Mouse (Mus musculus): ENCODE measurements around the gene Otub1. TPM values are rescaled to one million over a fixed set of nuclear protein-coding genes. Genes with fewer than 3 reads are reported as not detected.

Gene Otub1
- polyA plus RNA-seq, 1 experiment from 2014 or later: 233 TPM

DNA sequence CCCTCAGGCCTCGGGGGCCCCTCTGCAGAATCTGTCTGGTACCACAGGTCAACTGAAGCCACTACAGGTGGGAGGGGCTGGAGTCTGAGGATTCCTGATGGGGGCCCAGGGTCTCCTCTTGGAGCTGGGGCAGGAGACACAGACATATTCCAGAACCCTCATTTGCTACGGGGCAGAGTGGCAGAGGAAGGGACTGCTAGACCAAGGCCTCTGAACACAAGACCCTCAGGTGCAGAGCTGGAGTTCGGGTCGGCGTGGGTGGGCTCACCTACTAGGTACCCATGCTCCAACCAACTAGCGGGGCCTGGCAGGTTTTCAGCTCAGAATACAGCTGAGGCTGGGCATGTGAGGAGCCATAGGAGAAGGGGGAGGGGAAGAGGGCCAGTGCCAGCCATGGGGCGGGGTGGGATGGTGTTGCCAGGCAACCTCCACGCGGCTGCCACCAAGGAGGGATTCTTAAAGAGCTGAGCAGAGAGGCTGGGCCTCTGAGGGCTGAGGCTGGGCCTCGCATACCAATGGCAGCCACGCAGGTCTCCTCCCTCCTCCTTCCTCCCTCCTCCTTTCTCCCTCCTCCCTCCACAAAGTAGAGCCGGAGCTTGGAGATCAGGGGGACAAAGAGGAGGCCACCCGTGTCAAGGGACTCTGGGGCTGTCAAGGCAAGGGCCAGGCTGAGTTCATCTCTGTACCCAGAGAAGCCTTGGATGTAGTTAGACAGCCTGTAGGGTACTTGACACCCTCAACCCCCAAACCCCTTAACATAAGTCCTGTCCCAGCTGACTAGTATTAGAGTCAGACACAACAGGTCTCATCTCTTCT is 33.9 kb downstream of the Otub1 start:
- peak overlapping the region; percentile 69 for H3K27ac ChIP-seq
- no peaks in the 10 kb centered on the region for H3K9me3 ChIP-seq
- H3K27me3 ChIP-seq: peaks cover 56% of the 10 kb centered on the region
- H3K4me1 ChIP-seq (replicated peaks): peaks cover 47% of the 10 kb centered on the region
- H3K36me3 ChIP-seq: no peaks in the 10 kb centered on the region
- peak; percentile 65; the same call in 1 of the 2 replicates for ATAC-seq (ENCODE audit: insufficient number of reproducible peaks, insufficient read depth, low FRiP score, low TSS enrichment, low read depth)
- no peak overlapping the region for H3K4me3 ChIP-seq (replicated peaks)
- no peak overlapping the region for H3K9ac ChIP-seq (replicated peaks)
- 11% methylated on average over 13 of the region's 13 CpGs for WGBS
- 0 out of 2 replicates have a peak overlapping the region, but pooled peaks have one; percentile 8 for H3K4me2 ChIP-seq

DNA sequence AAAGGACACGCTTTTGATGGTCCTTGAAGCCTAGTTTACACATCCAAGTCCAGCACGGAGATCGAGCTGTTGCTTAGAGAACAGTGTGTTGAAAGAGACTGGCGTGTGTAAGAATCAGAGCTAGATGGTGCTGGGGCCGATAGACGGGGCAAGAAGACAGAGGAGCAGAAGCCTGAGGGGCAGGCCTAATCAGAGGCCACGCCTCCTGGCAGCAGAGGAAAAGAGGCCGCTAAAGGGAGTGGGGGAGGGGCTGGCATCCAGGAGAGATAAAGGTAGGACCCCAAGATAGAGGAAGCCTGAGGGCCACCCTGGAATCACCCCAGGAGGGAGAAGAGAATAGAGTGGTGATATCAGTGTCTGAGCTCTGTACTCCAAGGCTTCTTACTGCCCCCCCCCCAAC is 34.7 kb downstream of the Otub1 start:
- WGBS: 10% methylated on average over 8 of the region's 8 CpGs
- Histone ChIP-seq H3K4me2 (0 out of 2 replicates have a peak overlapping the region, but pooled peaks have one; percentile 8), H3K36me3 (no peaks in the 10 kb centered on the region), H3K9me3 (no peaks in the 10 kb centered on the region), H3K27ac (no peak overlapping the region), H3K4me3 (replicated peaks) (no peak overlapping the region), H3K9ac (replicated peaks) (0 out of 2 replicates have a peak overlapping the region, but pooled peaks have one; percentile 12), H3K4me1 (replicated peaks) (peaks cover 51% of the 10 kb centered on the region), H3K27me3 (peaks cover 58% of the 10 kb centered on the region)
- no peak for ATAC-seq (ENCODE audit: insufficient number of reproducible peaks, insufficient read depth, low FRiP score, low TSS enrichment, low read depth)

DNA sequence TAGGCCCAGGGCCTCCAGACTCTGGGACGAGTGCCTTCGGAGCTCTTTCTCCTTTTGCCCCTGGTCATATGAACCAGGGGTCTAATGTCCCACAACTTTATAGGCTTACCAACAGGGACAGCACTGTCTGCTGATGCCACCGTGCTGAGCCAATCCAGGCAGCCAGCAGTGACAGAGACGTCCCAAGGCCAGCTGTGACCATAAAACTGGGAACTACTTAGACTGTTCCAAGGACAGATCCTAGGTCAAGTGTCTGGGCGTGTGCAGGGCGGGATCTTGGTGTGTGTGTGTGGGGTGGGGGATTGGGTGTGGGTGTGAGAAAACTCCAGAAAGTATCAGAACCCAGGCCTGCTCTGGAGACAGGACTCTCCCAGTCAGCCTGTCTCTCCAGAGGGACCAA is 35.2 kb downstream of the Otub1 start:
- Histone ChIP-seq H3K27ac (no peak overlapping the region), H3K27me3 (peaks cover 58% of the 10 kb centered on the region), H3K4me1 (replicated peaks) (peaks cover 51% of the 10 kb centered on the region), H3K36me3 (no peaks in the 10 kb centered on the region), H3K9me3 (no peaks in the 10 kb centered on the region), H3K9ac (replicated peaks) (0 out of 2 replicates have a peak overlapping the region, but pooled peaks have one; percentile 12), H3K4me2 (0 out of 2 replicates have a peak overlapping the region, but pooled peaks have one; percentile 8), H3K4me3 (replicated peaks) (no peak overlapping the region)
- 54% methylated on average over 6 of the region's 6 CpGs for WGBS
- ATAC-seq (ENCODE audit: insufficient number of reproducible peaks, insufficient read depth, low FRiP score, low TSS enrichment, low read depth): no peak

DNA sequence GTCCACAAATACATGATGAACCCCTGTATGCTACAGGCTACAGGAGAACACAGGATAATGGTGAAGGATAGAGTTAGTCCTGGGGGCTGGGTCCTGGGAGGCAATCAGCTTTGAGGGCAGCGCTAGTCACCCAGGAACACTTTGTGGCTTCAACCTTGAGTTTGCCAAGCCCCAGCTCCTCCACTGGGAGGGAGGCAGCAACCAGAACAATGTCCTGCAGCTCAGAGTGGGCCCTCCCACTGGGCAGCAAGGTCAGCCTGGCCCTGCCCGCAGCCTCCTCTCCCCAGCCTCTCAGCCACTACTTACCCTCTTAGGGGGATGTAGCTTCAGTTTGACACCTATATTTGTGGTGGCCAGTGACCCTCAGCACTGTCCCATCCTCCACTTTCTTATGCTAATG is 37.7 kb downstream of the Otub1 start:
- no peak overlapping the region for H3K9ac ChIP-seq (replicated peaks)
- no peaks in the 10 kb centered on the region for H3K36me3 ChIP-seq
- H3K4me2 ChIP-seq: no peak overlapping the region
- H3K4me1 ChIP-seq (replicated peaks): peaks cover 60% of the 10 kb centered on the region
- H3K4me3 ChIP-seq (replicated peaks): no peak overlapping the region
- no peak for ATAC-seq (ENCODE audit: insufficient number of reproducible peaks, insufficient read depth, low FRiP score, low TSS enrichment, low read depth)
- no peak overlapping the region for H3K27ac ChIP-seq
- peaks cover 74% of the 10 kb centered on the region for H3K27me3 ChIP-seq
- no peaks in the 10 kb centered on the region for H3K9me3 ChIP-seq
- 54% methylated on average over 2 of the region's 2 CpGs for WGBS

DNA sequence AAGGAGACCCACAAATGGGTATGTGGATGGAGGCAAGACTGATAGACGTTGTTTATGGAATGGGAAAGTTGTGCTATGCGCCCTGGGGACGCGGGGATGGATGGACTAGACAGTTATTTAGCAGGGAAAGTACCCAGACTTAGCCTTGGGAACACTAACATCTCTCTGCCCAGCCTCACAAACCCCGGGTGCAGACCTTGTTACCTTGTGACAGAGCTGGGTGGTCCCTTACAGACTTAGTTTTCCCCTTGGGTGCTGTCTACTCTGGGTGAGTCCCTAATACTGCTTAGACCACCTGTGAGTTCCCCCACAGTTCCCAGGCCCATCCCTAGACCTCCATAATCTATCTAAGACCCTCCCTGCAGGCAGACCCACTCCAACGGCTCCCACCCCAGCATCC is 39.3 kb downstream of the Otub1 start:
- Histone ChIP-seq H3K4me1 (replicated peaks) (peaks cover 45% of the 10 kb centered on the region), H3K9me3 (no peaks in the 10 kb centered on the region), H3K4me2 (peak overlapping the region; percentile 98; the same call in 1 of the 2 replicates), H3K27ac (no peak overlapping the region), H3K27me3 (peaks cover 88% of the 10 kb centered on the region), H3K4me3 (replicated peaks) (peak overlapping the region; percentile 72; the same call in 1 of the 2 replicates), H3K36me3 (no peaks in the 10 kb centered on the region), H3K9ac (replicated peaks) (no peak overlapping the region)
- WGBS: 12% methylated on average over 6 of the region's 6 CpGs
- ATAC-seq (ENCODE audit: insufficient number of reproducible peaks, insufficient read depth, low FRiP score, low TSS enrichment, low read depth): no peak

DNA sequence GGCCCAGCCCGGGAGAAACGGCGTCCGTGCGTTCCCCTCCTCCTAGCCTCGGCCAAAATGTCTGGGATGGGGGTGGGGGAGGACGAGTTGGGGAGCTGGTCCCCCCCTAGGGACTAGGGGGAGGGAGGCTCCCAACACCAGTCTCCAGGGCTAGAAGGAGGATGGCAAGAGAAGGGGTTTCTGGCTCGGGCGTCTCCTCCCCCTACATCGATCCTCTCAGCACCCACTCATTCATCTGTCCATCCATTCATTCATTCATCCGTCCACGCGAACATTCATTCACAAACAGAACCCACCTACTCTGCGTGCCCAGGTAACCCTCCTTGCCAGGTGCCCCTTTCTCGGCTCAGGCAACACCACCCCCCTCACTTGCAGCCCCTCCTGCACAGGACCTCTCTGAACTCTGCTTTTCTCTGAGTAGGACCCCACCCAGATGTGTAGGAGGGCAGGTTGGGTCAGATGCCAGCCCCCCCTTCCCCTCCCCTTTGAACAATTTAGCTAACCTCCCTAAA is 39.9 kb downstream of the Otub1 start:
- peaks cover 88% of the 10 kb centered on the region for H3K27me3 ChIP-seq
- peak overlapping the region; percentile 76 for H3K9ac ChIP-seq (replicated peaks)
- ATAC-seq (ENCODE audit: insufficient number of reproducible peaks, insufficient read depth, low FRiP score, low TSS enrichment, low read depth): no peak
- H3K9me3 ChIP-seq: no peaks in the 10 kb centered on the region
- H3K4me1 ChIP-seq (replicated peaks): peaks cover 40% of the 10 kb centered on the region
- peak overlapping the region; percentile 98 for H3K4me2 ChIP-seq
- no peak overlapping the region for H3K27ac ChIP-seq
- WGBS: 2% methylated on average over 10 of the region's 15 CpGs
- H3K4me3 ChIP-seq (replicated peaks): peak overlapping the region; percentile 72
- no peaks in the 10 kb centered on the region for H3K36me3 ChIP-seq

DNA sequence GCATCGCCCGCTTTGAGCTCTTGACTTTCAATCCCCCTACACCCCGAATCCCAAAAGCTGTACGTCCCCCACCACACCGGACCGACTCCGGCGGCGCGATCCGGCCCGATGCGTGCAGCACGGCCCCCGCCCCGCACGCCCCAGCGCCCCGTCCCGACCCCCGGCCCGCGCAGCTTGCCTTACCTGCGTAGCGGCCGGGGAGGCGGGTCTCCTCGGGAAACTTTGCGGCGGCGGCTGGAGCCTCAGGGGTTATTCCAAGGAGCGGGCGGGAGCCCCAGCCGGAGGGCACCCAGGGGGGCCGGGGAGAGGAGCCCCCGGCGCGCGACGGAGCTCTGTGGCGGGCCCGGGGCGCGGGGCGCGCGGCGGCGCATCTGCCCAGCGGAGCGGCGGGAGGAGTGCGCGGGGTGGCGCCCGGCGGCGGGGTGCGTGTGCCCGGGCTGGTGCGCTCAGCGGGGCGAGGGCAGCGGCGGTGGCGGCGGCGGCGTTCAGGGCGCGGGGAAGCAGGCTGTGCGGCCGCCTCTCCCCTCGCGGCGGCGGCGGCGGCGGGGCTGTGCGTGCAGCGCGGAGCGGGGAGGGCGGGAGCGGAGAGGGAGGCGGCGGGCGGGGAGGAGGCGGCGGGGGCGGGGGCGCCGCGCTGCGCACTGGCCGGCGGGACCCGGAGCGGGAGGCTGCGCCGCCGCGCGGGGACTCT is 40.5 kb downstream of the Otub1 start:
- no peak for ATAC-seq (ENCODE audit: insufficient number of reproducible peaks, insufficient read depth, low FRiP score, low TSS enrichment, low read depth)
- 1% methylated on average over 56 of the region's 105 CpGs for WGBS
- Histone ChIP-seq H3K9me3 (no peaks in the 10 kb centered on the region), H3K36me3 (no peaks in the 10 kb centered on the region), H3K27ac (no peak overlapping the region), H3K4me3 (replicated peaks) (peak overlapping the region; percentile 72), H3K4me1 (replicated peaks) (peaks cover 36% of the 10 kb centered on the region), H3K9ac (replicated peaks) (peak overlapping the region; percentile 76), H3K4me2 (peak overlapping the region; percentile 98), H3K27me3 (peaks cover 89% of the 10 kb centered on the region)

DNA sequence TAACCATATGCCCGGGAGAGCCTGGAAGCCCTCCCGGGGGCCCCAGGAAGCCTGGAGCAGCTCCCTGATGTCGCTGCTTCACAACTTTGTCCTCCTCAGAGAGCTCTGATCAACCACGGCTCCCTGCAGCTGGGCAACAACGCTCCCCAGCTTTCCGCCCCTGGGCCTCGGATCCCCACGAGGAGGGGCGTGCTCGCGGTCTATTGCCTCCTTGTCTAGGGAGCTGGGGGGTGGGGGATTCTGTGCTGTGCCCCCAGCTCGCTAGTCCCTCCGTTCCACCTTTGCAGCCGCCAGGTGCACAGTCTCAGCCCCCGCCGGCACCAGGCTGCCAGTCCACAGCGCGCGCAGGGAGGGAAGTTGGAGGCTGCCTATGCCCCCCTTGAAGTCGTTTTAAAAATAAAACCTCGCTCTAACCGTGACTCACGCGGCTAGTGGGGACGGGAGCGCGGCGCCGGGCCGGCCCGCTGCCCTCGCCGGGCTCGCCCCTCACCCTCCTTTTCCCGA is 41.2 kb downstream of the Otub1 start:
- Histone ChIP-seq H3K4me2 (peak overlapping the region; percentile 98), H3K36me3 (no peaks in the 10 kb centered on the region), H3K27ac (no peak overlapping the region), H3K9me3 (no peaks in the 10 kb centered on the region), H3K4me3 (replicated peaks) (peak overlapping the region; percentile 72), H3K9ac (replicated peaks) (peak overlapping the region; percentile 76), H3K4me1 (replicated peaks) (peaks cover 44% of the 10 kb centered on the region), H3K27me3 (peaks cover 94% of the 10 kb centered on the region)
- under 1% methylated on average over 35 of the region's 35 CpGs for WGBS
- ATAC-seq (ENCODE audit: insufficient number of reproducible peaks, insufficient read depth, low FRiP score, low TSS enrichment, low read depth): 0 out of 2 replicates have a peak, but pooled peaks have one; percentile 14

DNA sequence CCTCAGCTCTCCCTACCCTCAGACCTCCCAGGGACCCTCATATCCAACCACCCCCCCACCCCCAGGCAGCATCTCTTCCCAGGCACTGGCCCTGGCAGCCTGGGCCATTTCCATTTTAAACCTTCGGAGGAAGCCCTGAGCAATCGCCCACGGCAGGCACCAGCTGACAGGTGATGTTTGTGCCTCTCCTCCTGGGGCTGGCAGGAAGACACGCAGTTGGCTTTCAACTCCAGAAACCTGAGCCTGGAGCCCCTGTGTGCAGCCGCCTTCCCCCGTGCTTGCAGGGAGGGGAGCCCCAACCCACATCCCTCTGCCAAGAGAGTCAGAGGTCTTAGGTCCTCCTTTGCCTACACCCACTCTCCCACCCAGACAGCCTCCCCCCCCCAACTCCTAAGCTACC is 41.9 kb downstream of the Otub1 start:
- peak overlapping the region; percentile 72 for H3K4me3 ChIP-seq (replicated peaks)
- H3K9me3 ChIP-seq: no peaks in the 10 kb centered on the region
- H3K9ac ChIP-seq (replicated peaks): 0 out of 2 replicates have a peak overlapping the region, but pooled peaks have one; percentile 76
- ATAC-seq (ENCODE audit: insufficient number of reproducible peaks, insufficient read depth, low FRiP score, low TSS enrichment, low read depth): no peak
- no peaks in the 10 kb centered on the region for H3K36me3 ChIP-seq
- H3K27me3 ChIP-seq: peaks cover 96% of the 10 kb centered on the region
- no peak overlapping the region for H3K27ac ChIP-seq
- peak overlapping the region; percentile 98 for H3K4me2 ChIP-seq
- WGBS: 7% methylated on average over 6 of the region's 6 CpGs
- peaks cover 48% of the 10 kb centered on the region for H3K4me1 ChIP-seq (replicated peaks)

DNA sequence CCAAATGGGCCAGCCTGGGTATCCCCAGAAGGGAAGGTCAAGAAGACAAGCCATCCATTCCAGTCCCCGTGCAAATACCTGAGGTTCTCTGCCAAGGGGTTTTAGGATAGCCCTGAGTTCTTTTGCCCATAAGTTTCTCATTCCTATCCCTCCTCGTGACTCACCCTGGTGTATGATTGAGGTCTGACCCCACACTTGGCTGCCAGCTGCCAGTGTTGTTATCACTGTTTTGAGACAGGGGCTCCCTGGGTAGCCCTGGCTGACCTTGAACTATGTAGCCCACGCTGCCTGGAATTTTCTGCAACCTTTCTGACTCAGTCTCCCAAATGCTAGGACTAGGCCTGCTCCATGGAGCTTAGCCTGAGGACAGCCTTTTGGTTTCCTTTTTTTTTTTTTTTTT is 45.1 kb downstream of the Otub1 start:
- WGBS: 68% methylated on average over 3 of the region's 3 CpGs
- H3K4me2 ChIP-seq: no peak overlapping the region
- no peak overlapping the region for H3K9ac ChIP-seq (replicated peaks)
- H3K36me3 ChIP-seq: no peaks in the 10 kb centered on the region
- no peak overlapping the region for H3K4me3 ChIP-seq (replicated peaks)
- ATAC-seq (ENCODE audit: insufficient number of reproducible peaks, insufficient read depth, low FRiP score, low TSS enrichment, low read depth): no peak
- no peak overlapping the region for H3K27ac ChIP-seq
- no peaks in the 10 kb centered on the region for H3K9me3 ChIP-seq
- peaks cover 57% of the 10 kb centered on the region for H3K4me1 ChIP-seq (replicated peaks)
- peaks cover 95% of the 10 kb centered on the region for H3K27me3 ChIP-seq

Measured in limb, embryonic 12.5 days (tissue).